Mouse (Mus musculus) heart, embryonic 11.5 days (tissue): ENCODE data around the gene Parp14. TPM values are rescaled to one million over a fixed set of nuclear protein-coding genes. Genes with fewer than 3 reads are reported as not detected.
"Not testable (repeated sequence)": the region's sequence is repeated elsewhere in the genome, so short reads cannot be mapped to it uniquely, and the experiment has no call there.

ENCODE experiments used
- ATAC-seq: fragments of 200-750 bp; cut with Nextera tagmentation; replicated peaks from 2 replicates; pipeline ENCODE4 v1.8.0; 2017; ENCODE audit warnings: moderate library complexity; ENCODE audit not compliant: insufficient number of reproducible peaks, low FRiP score, low TSS enrichment
- H3K27ac ChIP-seq: fragments of 300-500 bp; sonication (generic); 2 replicates; pipeline ENCODE4 v1.5.1; 2014; ENCODE audit warnings: mild to moderate bottlenecking, low read depth, low read length
- H3K27me3 ChIP-seq: fragments of 300-500 bp; sonication (generic); 2 replicates; pipeline ENCODE4 v1.6.1; 2014; ENCODE audit warnings: mild to moderate bottlenecking, low read length, mixed read lengths; ENCODE audit not compliant: control insufficient read depth, insufficient read depth
- H3K36me3 ChIP-seq: fragments of 300-500 bp; sonication (generic); 2 replicates; pipeline ENCODE4 v1.6.1; 2014; ENCODE audit warnings: mild to moderate bottlenecking, low read length, moderate library complexity, mixed read lengths; ENCODE audit not compliant: control insufficient read depth, insufficient read depth
- H3K4me1 ChIP-seq: fragments of 300-500 bp; sonication (generic); 2 replicates; pipeline ENCODE4 v1.6.1; 2014; ENCODE audit warnings: low read length; ENCODE audit not compliant: control insufficient read depth, insufficient read depth
- H3K4me2 ChIP-seq: fragments of 300-500 bp; sonication (generic); 2 replicates; pipeline ENCODE4 v1.6.1; 2014; ENCODE audit warnings: mild to moderate bottlenecking, moderate library complexity
- H3K4me3 ChIP-seq: fragments of 300-500 bp; sonication (generic); 2 replicates; pipeline ENCODE4 v1.5.1; 2014; ENCODE audit warnings: low read depth, low read length
- H3K9ac ChIP-seq: fragments of 300-500 bp; sonication (generic); 2 replicates; pipeline ENCODE4 v1.6.1; 2014; ENCODE audit warnings: mild to moderate bottlenecking, low read depth, low read length, moderate library complexity
- H3K9me3 ChIP-seq: fragments of 300-500 bp; sonication (generic); replicated peaks from 2 replicates; pipeline ENCODE4 v1.6.1; 2016; ENCODE audit warnings: low read length; ENCODE audit not compliant: control insufficient read depth
- WGBS: fragments of 180-500 bp; shearing (Covaris S2); extraction: QIAGEN DNeasy Blood & Tissue Kit; methylation state at CpG from one replicate; pipeline ENCODE4 v1.1.7; 2014; ENCODE audit not compliant: insufficient replicate concordance; 5-methylcytosine and 5-hydroxymethylcytosine counted together
- polyA plus RNA-seq: library from polyadenylated mRNA; unstranded; fragments of >200 nt; fragmentation: Nextera tagmentation; extraction: Ambion mirVana; gene quantifications from 2 replicates; pipeline ENCODE4 v1.2.1, GENCODE M21; 2014

Parp14 gene
- polyA plus RNA-seq, 1 experiment from 2014 or later, result 0.29 TPM

GRCm38 (mm10) chr16:35905355-35905754 lies 34.0 kb upstream of the Parp14 start:
- 82% methylated on average over 3 of the region's 3 CpGs for WGBS

GRCm38 (mm10) chr16:35904121-35904736 lies 32.9 kb upstream of the Parp14 start:
- ATAC-seq, result no peak
- 74% methylated on average over 4 of the region's 4 CpGs for WGBS
- no peaks in the 10 kb centered on the region for H3K27me3 ChIP-seq
- no peak overlapping the region for H3K4me3 ChIP-seq
- no peaks in the 10 kb centered on the region for H3K36me3 ChIP-seq
- no peak overlapping the region for H3K27ac ChIP-seq
- H3K9me3 ChIP-seq, result no peaks in the 10 kb centered on the region
- H3K9ac ChIP-seq, result no peak overlapping the region
- H3K4me2 ChIP-seq, result no peak overlapping the region
- no peaks in the 10 kb centered on the region for H3K4me1 ChIP-seq

More at GRCm38 (mm10) chr16:35905355-35905754, 34.0 kb upstream of the Parp14 start:
- no peaks in the 10 kb centered on the region for H3K4me1 ChIP-seq
- H3K27ac ChIP-seq, result no peak overlapping the region
- no peak for ATAC-seq
- no peak overlapping the region for H3K4me2 ChIP-seq
- no peaks in the 10 kb centered on the region for H3K27me3 ChIP-seq
- H3K36me3 ChIP-seq, result no peaks in the 10 kb centered on the region
- no peak overlapping the region for H3K9ac ChIP-seq
- H3K9me3 ChIP-seq, result no peaks in the 10 kb centered on the region
- no peak overlapping the region for H3K4me3 ChIP-seq

- no peak overlapping the region for H3K4me2 ChIP-seq
- no peaks in the 10 kb centered on the region for H3K9me3 ChIP-seq
- H3K27ac ChIP-seq, result no peak overlapping the region
- H3K4me1 ChIP-seq, result no peaks in the 10 kb centered on the region
- WGBS, result 85% methylated on average over 6 of the region's 6 CpGs
- no peak for ATAC-seq
- H3K36me3 ChIP-seq, result no peaks in the 10 kb centered on the region
- H3K4me3 ChIP-seq, result no peak overlapping the region
- H3K27me3 ChIP-seq, result no peaks in the 10 kb centered on the region
- no peak overlapping the region for H3K9ac ChIP-seq
Measured at GRCm38 (mm10) chr16:35903014-35903640, 31.8 kb upstream of the Parp14 start.

GRCm38 (mm10) chr16:35900541-35900940 lies 29.2 kb upstream of the Parp14 start:
- ATAC-seq, result no peak
- no peaks in the 10 kb centered on the region for H3K36me3 ChIP-seq
- H3K4me1 ChIP-seq, result no peaks in the 10 kb centered on the region
- no peaks in the 10 kb centered on the region for H3K27me3 ChIP-seq
- H3K27ac ChIP-seq, result no peak overlapping the region
- WGBS, result 69% methylated on average over 3 of the region's 3 CpGs
- H3K4me2 ChIP-seq, result no peak overlapping the region
- H3K4me3 ChIP-seq, result no peak overlapping the region
- no peaks in the 10 kb centered on the region for H3K9me3 ChIP-seq
- no peak overlapping the region for H3K9ac ChIP-seq

- 63% methylated on average over 6 of the region's 6 CpGs for WGBS
- Histone ChIP-seq H3K36me3 (no peaks in the 10 kb centered on the region), H3K4me1 (no peaks in the 10 kb centered on the region), H3K4me2 (no peak overlapping the region), H3K9ac (no peak overlapping the region), H3K27me3 (no peaks in the 10 kb centered on the region), H3K9me3 (no peaks in the 10 kb centered on the region), H3K27ac (no peak overlapping the region), H3K4me3 (no peak overlapping the region)
- no peak for ATAC-seq
Measured at GRCm38 (mm10) chr16:35894997-35895396, 23.7 kb upstream of the Parp14 start.

GRCm38 (mm10) chr16:35891603-35892002 lies 20.3 kb upstream of the Parp14 start:
- not testable (repeated sequence) for ATAC-seq
- WGBS, result 65% methylated on average over 5 of the region's 5 CpGs

GRCm38 (mm10) chr16:35890645-35891044 lies 19.3 kb upstream of the Parp14 start:
- Histone ChIP-seq H3K27me3 (no peaks in the 10 kb centered on the region), H3K4me1 (no peaks in the 10 kb centered on the region), H3K27ac (no peak overlapping the region), H3K4me2 (no peak overlapping the region), H3K4me3 (no peak overlapping the region), H3K9ac (no peak overlapping the region), H3K36me3 (no peaks in the 10 kb centered on the region), H3K9me3 (no peaks in the 10 kb centered on the region)
- no peak for ATAC-seq
- WGBS, result 61% methylated on average over 3 of the region's 3 CpGs

More at GRCm38 (mm10) chr16:35891603-35892002, 20.3 kb upstream of the Parp14 start:
- not testable (repeated sequence) for H3K4me3 ChIP-seq, H3K9ac ChIP-seq, H3K4me2 ChIP-seq, H3K9me3 ChIP-seq, H3K27ac ChIP-seq, H3K4me1 ChIP-seq, H3K36me3 ChIP-seq, H3K27me3 ChIP-seq

GRCm38 (mm10) chr16:35888910-35889309 lies 17.6 kb upstream of the Parp14 start:
- Histone ChIP-seq H3K9ac (no peak overlapping the region), H3K4me1 (no peaks in the 10 kb centered on the region), H3K36me3 (no peaks in the 10 kb centered on the region), H3K4me3 (no peak overlapping the region), H3K27me3 (no peaks in the 10 kb centered on the region), H3K9me3 (no peaks in the 10 kb centered on the region), H3K4me2 (no peak overlapping the region), H3K27ac (no peak overlapping the region)
- ATAC-seq, result no peak
- WGBS, result 82% methylated on average over 5 of the region's 5 CpGs

GRCm38 (mm10) chr16:35888174-35888573 lies 16.8 kb upstream of the Parp14 start:
- ATAC-seq, result no peak
- H3K4me3 ChIP-seq, result no peak overlapping the region
- 71% methylated on average over 7 of the region's 7 CpGs for WGBS
- H3K4me1 ChIP-seq, result no peaks in the 10 kb centered on the region
- no peak overlapping the region for H3K27ac ChIP-seq
- H3K4me2 ChIP-seq, result no peak overlapping the region
- no peak overlapping the region for H3K9ac ChIP-seq
- H3K27me3 ChIP-seq, result no peaks in the 10 kb centered on the region
- H3K9me3 ChIP-seq, result no peaks in the 10 kb centered on the region
- no peaks in the 10 kb centered on the region for H3K36me3 ChIP-seq
